Mouse (Mus musculus) brain, embryonic 14.5 days (tissue): ENCODE measurements around the gene Tpp2.

Experiments
- CTCF ChIP-seq: fragments of 200-500 bp; IDR thresholded peaks from 2 replicates; pipeline ENCODE4 v1.5.1; 2012; ENCODE audit warnings: inconsistent platforms, mild to moderate bottlenecking, moderate library complexity, borderline replicate concordance; ENCODE audit not compliant: insufficient read depth, insufficient read length; ENCODE audit errors: extremely low read depth
- POLR2A ChIP-seq: fragments of 200-500 bp; IDR thresholded peaks from 2 replicates; pipeline ENCODE4 v1.6.1; 2012; ENCODE audit warnings: mild to moderate bottlenecking, inconsistent platforms, borderline replicate concordance; ENCODE audit not compliant: poor library complexity, insufficient read depth, insufficient read length, severe bottlenecking; ENCODE audit errors: extremely low read depth

GRCm38 (mm10) chr1:43966756-43967155, 33.3 kb downstream of the Tpp2 start:
- peak; percentile 23; the same call in 1 of the 2 replicates for TF ChIP-seq CTCF
- no peak for TF ChIP-seq POLR2A
